Mouse (Mus musculus) right cerebral cortex, adult 2 months (tissue): ENCODE measurements around the gene Celf1.

ENCODE experiments used
- DNase-seq, 2 experiments: peaks; one replicate each; pipeline ENCODE4 v3.0.0; 2021 to 2022; ENCODE audit warnings: low spot score in 2 of 2

Celf1 gene

DNA sequence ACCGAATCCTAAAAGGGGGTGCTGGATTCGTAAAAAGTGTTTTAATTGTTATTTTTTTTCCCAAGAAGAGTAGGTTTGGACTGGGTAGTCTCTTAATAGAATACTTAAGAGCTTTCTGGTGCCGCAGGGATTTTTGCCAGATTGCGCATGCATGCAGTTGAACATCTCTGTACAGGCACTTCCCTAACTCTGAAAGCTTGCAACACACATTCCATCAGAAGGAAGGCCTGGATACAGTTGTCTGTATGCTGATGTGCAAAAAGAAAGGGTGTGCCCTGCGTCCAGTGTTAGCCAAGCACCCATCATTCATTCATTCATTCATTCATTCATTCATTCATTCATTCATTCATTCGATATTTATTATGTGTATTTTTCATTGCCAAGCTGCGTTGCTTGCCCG lies 432 bp upstream of the Celf1 start:
- DNase-seq = no peak

DNA sequence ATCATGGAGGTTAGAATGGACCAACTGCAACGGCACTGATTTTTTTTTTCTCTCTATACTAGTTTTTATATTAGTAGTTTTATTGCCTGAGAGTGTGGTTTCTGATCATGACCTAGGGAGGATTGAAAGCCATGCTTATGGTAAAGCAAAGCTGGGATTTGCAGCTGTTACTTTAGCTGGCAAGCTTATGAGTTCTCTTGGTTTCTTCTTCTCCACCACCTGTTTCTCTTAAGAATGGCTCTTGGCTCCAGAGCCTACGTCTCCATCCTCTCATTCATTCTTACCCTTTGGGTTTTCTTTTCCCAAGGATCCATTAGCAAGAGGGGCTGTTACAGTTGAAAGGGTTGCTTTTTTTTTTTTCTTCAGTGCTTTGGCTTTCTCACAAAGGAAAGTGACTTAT lies 1.6 kb downstream of the Celf1 start:
- DNase-seq = no peak

DNA sequence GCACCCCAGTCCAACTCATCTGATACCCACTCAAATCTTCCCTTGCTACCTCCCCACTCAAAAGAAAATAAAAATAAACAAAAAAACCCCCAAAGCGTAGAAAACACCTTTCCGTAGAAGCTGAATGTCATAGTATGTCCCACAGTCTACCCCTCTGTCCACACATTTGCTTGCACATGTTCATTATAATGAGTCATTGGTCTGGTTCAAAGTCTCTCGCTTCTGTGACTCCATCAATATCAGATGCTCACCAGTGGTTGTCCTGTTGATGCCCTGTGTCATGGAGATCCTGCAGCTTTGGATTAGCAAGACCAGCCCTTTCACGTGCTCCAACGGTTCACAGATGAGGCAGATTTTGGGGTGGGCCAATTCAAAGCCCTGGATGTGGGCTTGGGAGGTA lies 10.0 kb downstream of the Celf1 start:
- no peak for DNase-seq

DNA sequence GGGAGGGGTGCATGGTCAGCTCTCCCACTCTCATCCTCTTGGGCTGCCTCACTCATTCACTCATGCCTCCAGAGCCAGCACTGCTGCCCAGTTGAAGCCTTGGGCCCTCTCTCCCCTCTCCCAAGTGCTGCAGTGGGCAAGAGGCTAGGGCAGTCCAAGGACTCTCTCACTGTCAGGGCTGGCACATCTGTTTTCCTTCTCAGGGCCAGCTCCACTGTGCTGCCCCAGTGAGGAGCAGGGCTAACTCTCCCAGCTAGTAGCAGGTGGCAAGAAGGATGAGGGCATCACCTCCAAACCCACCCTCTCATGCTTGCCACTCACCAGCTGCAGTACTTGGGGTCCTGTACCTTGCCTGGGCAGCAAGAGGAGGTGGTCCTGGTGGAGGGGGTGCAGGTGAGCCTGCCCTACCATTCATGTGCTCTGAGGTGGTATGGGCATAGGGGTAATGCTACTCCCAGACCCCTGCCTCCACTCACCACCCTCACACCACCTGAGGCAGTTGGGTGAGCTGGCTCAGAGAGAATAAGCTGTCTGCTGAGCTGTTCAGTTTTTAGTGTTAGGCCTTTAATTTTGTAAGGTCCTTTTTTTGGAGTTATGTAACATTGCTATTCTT lies 10.5 kb downstream of the Celf1 start:
- no peak for DNase-seq

DNA sequence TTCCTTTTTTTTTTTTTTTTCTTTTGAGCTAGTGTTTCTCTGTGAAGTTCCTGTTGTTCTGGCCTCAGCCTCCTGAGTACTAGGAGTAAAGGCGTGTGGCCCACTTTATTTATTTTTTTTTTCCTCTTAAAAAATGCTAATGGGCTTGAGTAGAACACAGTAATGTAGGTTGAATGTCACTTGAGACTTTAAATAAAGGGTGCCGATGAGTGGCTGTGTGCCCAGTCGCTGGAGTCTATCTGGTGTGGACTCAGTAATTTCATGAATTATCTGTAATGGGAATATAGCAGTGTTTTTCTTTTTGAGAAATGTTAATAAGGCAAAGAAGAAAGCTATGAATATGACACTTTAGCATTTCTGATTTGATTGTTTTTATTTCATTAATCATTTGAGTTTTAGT lies 13.3 kb downstream of the Celf1 start:
- no peak for DNase-seq

DNA sequence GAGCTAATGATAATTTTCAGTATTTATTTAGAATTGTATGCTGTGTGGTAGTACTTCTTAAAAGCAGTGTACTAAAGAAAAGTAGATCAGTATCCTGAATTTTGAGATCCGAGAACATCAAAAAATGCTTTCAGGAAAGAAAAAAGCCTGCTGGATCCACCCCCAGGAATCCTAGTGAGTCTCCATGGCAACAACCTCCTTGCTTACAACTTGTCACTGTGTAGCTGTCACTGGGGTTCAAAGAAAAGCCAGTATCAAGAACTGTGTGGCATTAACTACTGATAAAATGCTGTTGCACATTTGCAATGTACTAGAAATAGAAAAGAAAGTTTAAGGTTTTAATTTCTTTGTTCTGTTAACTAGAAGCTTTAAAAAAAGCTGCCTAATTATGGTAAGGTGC lies 15.9 kb downstream of the Celf1 start:
- DNase-seq = peak; percentile 53 to 66

DNA sequence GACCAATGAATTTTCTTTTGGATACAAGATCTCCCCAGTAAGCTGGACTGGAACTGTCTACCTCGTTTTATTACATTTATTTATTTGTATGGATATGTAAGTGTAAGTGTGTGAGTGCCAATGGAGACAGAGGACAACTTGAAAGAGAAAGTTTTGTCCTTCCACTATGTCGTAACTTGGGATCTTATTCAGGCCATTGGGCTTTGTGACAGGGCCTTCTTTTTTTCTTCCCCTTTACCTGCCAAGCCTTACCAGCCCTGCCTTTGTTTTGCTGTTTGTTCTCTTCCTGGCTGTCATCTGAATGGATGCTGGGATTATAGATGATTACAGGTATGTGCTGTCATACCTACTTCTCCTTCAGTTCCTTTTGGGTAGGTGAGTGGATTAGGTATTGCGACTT lies 18.7 kb downstream of the Celf1 start:
- no peak for DNase-seq

DNA sequence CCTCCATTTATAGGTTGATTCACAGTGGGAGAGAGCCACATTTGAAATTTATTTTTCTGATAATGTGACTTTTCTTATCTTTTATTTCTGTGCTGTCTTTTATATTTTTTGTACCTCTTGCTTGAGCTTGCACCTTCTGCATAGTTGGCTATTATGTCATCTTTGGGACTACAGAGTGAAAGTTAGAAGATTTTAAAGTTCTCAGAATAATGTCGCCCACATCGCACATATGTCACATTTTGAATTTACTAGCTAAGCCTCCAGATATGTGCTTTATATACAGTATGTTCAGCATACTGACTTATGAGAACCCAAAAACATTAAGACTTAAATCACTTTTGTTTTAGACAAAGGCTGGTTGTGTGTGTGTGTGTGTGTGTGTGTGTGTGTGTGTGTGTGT lies 19.8 kb downstream of the Celf1 start:
- peak in 1 of 2 experiments; percentile 53 for DNase-seq

DNA sequence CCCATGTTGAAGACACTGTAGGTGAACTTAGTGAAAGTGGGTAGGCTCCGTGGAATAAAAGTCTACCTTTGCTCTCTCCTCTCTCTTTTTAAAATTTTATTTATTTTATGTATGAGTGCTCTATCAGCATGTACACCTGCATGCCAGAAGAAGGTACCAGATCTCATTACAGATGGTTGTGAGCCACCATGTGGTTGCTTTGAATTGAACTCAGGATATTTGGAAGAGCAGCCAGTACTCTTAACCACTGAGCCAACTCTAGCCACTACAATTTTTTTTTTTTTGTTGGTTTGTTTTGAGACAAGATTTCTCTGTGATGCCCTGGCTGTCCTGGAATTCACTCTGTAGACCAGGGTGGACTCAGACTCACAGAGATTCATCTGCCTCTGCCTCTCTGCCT lies 23.1 kb downstream of the Celf1 start:
- no peak for DNase-seq

DNA sequence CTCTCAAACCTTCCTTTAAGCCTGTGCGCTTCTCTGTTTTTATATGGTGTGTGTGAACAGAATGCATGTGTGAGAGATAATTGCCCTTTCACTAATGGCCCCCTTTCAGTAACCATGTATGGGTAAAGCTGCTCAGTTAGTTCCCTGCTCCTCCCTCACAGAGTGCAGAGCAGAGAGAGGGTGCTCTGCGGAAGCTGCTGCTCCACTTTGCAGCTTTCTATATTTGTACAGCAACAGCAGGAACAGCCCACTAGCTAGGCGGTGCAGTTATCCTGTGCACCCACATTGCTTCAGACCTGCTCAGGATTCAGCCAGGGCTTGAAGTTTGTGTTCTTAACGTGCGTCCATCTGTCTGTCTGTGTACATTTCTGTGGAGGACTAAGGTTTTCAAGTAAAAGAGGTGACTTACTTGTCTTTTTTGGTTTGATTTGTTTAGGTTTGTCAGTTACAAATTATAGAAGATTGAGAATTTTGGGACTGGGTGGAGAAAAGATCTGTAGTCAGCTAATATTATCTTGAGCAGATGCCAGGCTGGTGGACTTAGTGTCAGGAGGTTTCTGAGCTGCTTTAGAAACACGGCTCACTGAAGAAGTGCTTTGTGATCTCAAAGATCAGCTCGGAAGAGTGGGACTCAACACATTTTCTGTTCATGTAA lies 24.8 kb downstream of the Celf1 start:
- DNase-seq = peak; percentile 77 to 80

DNA sequence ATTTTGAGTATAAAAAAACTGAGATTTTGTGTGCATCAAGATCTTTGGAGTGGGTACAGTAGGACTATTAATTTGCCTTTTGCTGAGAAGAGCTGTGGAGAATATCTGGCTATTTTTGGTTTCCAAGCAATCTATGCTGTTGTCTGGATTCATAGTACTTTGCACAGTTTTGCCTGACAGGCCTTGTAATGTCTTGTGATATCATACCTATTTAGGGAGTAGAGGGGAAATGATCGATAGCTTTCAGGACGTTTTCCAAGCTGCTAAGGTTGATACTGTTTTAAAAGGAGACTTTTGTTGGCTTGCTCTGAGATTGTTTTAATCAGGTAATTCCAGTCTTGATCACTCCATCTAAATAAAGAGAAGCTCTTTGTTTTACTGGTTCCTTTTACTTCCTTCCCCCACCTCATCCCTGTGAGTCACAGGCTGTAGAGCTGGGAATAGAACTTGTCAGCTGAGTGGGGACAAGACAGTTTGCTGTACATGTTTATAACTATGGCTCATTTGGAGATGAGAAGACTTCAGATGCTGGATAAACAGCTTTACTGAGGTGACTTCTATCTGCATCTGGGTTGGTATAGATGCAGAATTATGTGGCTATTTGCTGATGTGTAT lies 25.4 kb downstream of the Celf1 start:
- DNase-seq = peak; percentile 60 to 68

DNA sequence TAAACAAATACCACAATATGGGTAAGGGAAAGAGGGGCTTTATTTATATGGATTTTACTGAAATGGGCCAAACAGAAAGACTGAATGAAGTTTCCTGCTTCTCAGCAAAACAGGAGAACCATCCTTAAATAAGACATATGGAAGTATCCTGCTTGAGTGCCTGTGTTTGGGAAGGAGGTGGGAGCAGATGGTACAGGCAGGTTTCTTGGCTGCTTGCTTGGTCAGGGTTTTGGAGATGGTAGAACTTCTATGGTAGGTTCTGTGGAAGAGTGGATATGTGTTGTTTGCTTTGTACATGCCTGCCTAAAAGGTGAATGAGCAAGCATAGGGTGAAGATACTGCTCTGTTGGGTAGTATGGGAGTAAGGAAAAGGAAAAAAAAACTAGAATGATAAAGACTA lies 30.4 kb downstream of the Celf1 start:
- peak; percentile 46 to 59 for DNase-seq

DNA sequence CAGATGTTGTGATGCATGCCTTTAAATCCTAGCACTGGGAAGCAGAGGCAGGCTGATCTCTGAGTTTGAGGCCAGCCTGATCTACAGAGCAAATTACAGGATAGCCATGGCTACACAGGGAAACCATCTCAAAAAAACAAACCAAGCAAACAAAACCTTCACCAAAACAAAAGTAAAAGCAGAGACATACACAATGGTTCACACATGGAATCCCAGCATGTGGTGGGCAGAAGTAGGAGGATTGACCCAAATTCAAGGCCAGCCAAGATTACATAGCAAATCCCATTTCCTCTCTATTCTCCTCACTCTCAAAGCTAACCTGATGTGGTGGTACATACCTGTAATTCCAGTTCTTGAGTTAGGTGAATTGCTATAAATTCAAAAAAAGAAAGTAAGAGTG lies 33.9 kb downstream of the Celf1 start:
- no peak for DNase-seq

DNA sequence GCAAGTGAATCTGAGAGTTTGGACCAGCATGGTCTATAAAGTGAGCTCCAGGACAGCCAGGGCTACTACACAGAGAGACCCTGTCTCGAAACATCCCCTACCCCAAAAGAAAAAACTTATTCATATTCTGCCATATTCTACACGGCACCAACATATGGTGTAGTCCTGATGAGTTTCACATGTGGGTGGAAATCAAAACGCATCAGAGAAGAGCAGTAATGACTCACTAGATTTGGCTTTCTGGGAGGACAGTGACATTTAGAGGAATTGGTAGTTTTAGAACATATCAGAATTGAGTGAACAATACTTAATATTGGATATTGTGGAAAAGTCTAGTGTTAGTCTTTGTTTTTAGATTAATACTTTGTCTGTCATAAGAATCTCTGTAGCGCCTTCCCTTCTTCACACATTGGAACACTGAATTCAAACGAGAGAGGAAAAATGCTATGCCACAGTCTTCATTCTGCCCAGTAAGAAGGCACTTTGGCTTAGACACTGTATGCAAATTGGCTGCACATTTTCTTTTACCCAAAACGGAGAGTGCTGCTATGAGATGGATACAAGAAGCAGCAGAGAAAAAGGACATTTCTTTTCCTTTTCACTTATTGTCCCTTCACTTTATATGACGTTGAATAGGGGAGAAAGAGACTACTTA lies 35.1 kb downstream of the Celf1 start:
- DNase-seq = peak in 1 of 2 experiments; percentile 42

DNA sequence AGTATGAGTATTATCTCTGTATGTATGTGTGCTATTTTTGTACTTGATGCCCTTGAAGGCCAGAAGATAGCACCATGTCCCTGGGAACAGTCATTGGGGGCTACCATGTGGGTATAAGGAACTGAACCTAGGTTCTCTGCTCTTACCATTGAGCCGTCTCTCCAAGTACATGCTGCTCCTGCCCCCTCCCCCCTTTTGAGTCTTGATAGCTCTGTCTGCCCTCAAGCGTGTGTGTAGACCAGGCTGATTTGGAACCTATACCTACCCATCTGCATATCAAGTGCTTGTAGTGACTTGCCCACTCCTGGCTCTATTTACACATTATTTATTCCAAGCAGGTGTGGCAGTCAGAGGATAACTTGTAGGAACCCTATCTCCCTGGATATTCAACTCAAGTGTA lies 36.4 kb downstream of the Celf1 start:
- DNase-seq = no peak

DNA sequence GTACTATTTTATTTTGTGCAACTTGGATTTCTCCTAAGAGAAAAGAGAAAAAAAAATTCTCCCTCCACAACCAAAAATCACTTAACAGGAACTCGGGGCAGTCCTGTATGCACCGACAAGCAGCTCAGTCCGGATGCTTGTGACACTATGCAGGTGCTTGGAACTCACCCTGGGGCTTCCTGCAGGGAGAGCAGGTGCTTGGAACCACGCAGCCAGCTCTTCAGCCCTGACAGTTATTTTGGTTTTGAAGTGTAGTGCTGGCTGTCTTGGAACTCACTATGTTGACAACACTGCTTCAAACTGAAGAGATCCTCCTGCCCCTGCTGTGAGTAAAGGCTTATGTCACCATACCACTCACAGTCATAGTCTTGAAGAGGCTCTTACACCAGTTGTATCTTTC lies 37.1 kb downstream of the Celf1 start:
- no peak for DNase-seq

DNA sequence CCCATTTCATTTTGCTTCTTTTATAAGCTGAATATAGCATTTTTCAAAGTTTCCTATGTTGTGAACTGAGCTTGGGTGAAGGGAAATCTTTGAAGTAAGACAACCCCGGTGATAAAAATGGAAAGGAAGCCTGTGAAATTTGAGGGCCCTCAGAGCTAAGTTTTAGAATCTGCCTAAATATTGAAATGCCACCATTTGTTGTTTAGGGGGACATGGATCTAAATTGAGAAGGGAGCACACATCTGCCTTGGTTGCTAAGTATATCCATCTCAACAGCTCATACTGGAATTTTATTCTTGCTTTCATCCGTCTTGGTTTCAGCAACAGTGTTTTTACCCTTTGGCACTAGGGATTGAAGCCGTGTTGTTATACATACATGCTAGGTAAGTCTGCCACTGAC lies 45.9 kb downstream of the Celf1 start:
- DNase-seq = no peak

DNA sequence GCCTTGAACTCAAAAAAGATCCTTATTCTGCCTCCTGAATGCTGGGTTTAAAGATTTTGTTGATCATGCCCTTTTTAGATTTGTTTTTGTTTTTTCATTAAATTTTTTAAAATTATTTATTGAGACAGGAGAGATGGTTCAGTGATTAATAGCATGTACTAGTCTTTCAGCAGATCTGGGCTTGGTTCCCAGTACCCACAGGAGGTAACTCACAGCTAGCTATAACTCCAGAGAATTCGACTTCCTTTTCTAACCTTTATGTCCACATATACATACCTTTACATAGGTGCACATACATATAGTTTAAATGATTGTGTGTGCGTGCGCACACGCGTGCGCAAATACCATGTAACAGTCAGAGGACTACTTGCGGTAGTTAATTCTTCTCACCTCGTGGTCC lies 68.4 kb downstream of the Celf1 start:
- no peak for DNase-seq

DNA sequence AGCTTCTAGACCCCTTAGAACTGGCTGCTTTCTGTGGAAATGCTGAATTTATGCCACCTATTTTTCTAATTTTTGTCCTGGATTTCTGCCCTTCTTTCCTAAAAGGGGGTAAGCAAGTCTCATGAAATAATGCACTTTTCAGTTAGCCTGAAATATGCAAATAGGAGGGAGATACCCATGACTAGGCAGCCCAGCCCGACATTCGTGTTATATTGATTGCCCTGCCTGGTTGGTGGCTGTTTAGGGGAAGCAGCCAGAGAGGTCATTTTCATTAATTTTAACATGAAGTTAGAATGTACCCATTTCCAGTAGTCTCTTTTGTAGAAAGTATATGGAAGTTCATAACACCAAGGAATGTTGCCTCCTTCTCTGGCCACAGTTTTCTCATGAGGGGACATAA lies 73.7 kb downstream of the Celf1 start:
- no peak for DNase-seq

DNA sequence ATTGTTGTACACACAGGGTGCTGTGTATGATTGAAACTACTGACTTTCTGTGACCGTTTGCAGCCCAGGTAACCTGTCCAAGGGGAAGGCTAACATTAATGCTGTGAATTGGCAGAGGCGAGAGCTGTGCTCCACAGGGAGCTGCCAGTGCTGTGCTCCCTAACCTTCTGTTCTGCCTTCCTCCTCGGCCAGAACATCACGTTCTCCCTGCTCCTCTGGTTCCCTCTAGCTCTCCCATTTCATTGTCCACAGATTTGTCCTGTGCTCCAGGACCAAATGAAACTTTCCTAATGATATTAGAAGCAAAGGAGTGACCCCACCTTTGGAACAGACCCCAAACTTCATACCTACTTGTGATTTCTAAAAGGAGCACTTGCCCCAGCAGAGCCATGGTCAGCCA lies 75.2 kb downstream of the Celf1 start:
- DNase-seq = no peak

DNA sequence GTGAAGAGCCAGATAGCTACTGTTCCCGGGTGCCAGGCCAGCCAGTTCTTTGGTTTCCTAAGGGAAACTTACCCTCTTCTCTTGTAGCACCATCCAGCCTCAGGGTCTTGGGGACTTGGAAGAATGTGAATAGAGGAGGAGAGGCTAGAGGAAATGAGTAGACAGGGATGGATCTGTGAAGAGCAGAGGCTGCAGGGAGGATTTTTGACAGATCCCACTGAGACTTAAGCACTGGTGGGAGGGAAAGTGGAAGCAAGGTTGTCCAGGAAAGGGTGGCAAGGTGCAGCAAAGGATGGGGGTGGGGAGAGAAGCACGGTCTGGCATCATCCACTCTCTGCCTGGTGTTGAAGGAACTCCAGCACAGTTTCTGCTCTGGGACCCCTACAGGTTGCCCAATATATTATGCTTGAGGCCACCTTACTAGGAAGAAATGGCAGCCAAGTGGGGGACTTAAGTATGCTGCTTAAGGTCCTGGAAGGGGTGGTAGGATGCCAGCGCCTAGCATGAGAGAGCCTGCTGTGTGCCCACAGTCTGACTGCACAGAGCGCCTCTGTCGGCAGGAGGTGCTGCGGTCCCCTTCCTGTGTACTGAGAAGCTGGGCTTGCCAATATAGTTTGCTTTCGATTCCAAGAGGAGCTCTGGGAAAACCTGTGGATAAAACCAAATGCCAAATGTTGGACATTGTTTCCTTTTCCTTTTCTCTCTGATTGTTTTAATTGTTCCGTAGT lies 78.0 kb downstream of the Celf1 start:
- no peak for DNase-seq

DNA sequence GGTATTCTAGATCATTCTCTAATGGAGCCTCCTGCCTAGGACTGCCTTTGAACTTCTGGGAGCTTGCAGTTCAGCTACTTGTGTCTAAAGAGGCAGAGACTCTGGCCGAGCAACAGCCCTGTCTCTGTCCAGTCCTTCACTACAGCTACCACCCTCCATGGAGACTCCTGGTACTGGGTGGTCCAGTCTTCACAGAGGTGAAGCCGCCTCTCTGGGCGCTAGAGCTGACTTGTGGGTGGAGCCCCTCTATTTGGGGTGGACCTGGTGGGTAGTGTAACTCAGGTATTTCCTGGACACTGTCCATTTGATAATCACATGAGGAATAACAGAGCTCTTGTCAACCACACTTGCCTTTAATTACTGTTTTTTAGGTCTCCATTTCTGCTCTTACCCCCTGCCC lies 79.7 kb downstream of the Celf1 start:
- no peak for DNase-seq
